Mouse (Mus musculus) hindlimb bud, embryonic 11.5 days (tissue): ENCODE data around the gene Anapc13.

ENCODE experiments used
- DNase-seq: peaks from one replicate; pipeline ENCODE4 v3.0.0-alpha.2; 2012; ENCODE audit warnings: low read depth, low spot score; ENCODE audit errors: extremely low spot score

The Anapc13 gene

GRCm38 (mm10) chr9:102675922-102676321 is 49.8 kb downstream of the Anapc13 start:
- DNase-seq = no peak

DNA sequence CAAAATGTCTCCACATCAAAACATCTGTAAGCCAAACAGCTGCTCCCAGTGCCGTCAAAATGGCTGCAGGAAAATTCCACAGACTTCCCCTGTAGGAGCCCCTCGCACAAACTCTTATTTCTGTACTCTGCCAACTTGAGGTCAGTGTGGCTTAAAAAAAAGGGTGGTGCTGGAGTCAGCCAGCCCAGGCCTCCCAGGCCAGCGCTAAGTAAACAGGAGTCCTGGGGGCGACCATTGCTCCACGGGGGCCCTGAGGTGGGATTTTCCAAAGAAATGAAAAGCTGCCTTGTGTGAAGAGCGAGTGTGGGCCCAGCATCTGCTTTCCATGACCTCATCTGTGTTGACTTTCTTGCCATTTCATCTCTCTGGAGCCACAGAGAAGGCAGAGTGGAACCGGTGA is 55.4 kb downstream of the Anapc13 start:
- DNase-seq = no peak
